8 mouse cellular contexts compared by ENCODE assay signal in genomic region chr11:39588641-39589385, GRCm38 (mm10).
DNase-seq lines count a peak whose midpoint lies in the region; ATAC-seq and TF ChIP-seq lines count a peak whose summit lies in the region.

No protein-coding gene starts in this region.

- intact Hi-C loops in gastrocnemius, adult 2 months (cut with DNase I), result no loop called here
- intact Hi-C loops in gastrocnemius, postnatal 36 days (cut with DNase I), result no loop called here
- intact Hi-C loops in left cerebral cortex, postnatal 25 days (cut with DNase I), result loop anchor here (2.0 kb wide), 2 partner anchors 560 to 1012 kb away; no protein-coding TSS in a partner anchor

- 0 out of 2 replicates have a peak, but pooled peaks cover 2% of the 10 kb centered on the region for H3K4me1 ChIP-seq in midbrain, embryonic 16.5 days (ENCODE audit: control insufficient read depth, insufficient read depth, low read length)

- H3K27ac ChIP-seq in gastrocnemius, adult 2 months, result no peak overlapping the region
- H3K27ac ChIP-seq in midbrain, embryonic 16.5 days (ENCODE audit: low read length), result peak overlapping the region; percentile 47

- TF ChIP-seq CTCF in gastrocnemius, adult 2 months (IDR thresholded peaks at IDR 0.05), result peak; percentile 60

- peak overlapping the region; percentile 17 for H3K4me2 ChIP-seq in midbrain, embryonic 16.5 days (ENCODE audit: low read length)

- peak overlapping the region; percentile 45; the same call in 1 of the 2 replicates for H3K9ac ChIP-seq in midbrain, embryonic 16.5 days (ENCODE audit: low read depth, low read length)

- WGBS in midbrain, embryonic 16.5 days, result 9% methylated on average over 15 of the region's 15 CpGs

- no peaks in the 10 kb centered on the region for H3K27me3 ChIP-seq in midbrain, embryonic 16.5 days (ENCODE audit: control insufficient read depth, insufficient read depth, low read depth, low read length)

- H3K4me3 ChIP-seq in gastrocnemius, adult 2 months, result peak overlapping the region; percentile 43
- no peak overlapping the region for H3K4me3 ChIP-seq in midbrain, embryonic 16.5 days (ENCODE audit: low read depth, low read length)

- ATAC-seq in midbrain, embryonic 16.5 days, result peak; percentile 81

- H3K36me3 ChIP-seq in midbrain, embryonic 16.5 days (ENCODE audit: control insufficient read depth, insufficient read depth, low read length), result no peaks in the 10 kb centered on the region

- H3K9me3 ChIP-seq in midbrain, embryonic 16.5 days (replicated peaks; ENCODE audit: control insufficient read depth, low read length, poor library complexity, severe bottlenecking), result no peaks in the 10 kb centered on the region

- peak; percentile 20 for DNase-seq in gastrocnemius, adult 2 months
- DNase-seq in gastrocnemius, postnatal 36 days, result no peak
- peak; percentile 13 for DNase-seq in cerebellum, adult 9-10 months
- peak; percentile 59 to 90 for DNase-seq in frontal cortex, adult 2 months (ENCODE audit: extremely low spot score in 1 of 2, low spot score in 1 of 2)
- DNase-seq in kidney, adult 11 months, result peak; percentile 3
- DNase-seq in left cerebral cortex, postnatal 25 days (ENCODE audit: low spot score in 2 of 2), result peak; percentile 74 to 89
- DNase-seq in testis, postnatal 14 days (ENCODE audit: low spot score), result peak; percentile 7

Comparison
In these comparisons a context has a peak if more than half of its experiments do, and no peak if none do; other contexts are left out.
1. DNase-seq: peak in gastrocnemius, adult 2 months (single experiment), cerebellum, adult 9-10 months (single experiment), frontal cortex, adult 2 months (2 of 2), kidney, adult 11 months (single experiment), left cerebral cortex, postnatal 25 days (2 of 2) and testis, postnatal 14 days (single experiment); none in gastrocnemius, postnatal 36 days (0 of 2).